Mouse (Mus musculus) adrenal gland, postnatal 25 days (tissue): ENCODE results near the gene Myo16. TPM values are rescaled to one million over a fixed set of nuclear protein-coding genes. Genes with fewer than 3 reads are reported as not detected.

Experiments used
- DNase-seq: peaks from one replicate; pipeline ENCODE4 v3.0.0; 2021; ENCODE audit warnings: mixed read lengths
- total RNA-seq: library from RNA; stranded (reverse); gene quantifications from 2 replicates; pipeline ENCODE4 v1.2.3, GENCODE M21; 2021

Gene Myo16
- total RNA-seq, 1 experiment from 2014 or later, result not detected

DNA sequence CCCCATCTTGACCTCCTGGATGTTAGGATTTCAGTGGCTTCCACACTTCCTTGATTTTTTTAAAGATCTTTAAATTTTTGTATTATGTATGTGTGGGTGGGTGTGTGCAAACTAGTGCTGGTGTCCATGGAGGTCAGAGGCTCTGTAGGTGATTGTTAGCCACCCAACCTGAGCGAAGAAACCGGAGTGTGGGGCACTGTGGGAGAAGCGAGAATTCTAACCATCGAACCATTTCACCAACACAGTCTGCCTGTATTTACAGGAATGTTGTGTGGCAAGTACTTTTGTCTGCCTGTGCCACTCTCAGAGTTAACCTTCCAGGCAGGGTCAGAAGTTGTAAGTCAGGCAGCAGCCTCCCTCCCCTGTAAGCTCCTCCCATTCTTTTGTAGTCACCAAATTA is 22.3 kb downstream of the Myo16 start:
- no peak for DNase-seq

DNA sequence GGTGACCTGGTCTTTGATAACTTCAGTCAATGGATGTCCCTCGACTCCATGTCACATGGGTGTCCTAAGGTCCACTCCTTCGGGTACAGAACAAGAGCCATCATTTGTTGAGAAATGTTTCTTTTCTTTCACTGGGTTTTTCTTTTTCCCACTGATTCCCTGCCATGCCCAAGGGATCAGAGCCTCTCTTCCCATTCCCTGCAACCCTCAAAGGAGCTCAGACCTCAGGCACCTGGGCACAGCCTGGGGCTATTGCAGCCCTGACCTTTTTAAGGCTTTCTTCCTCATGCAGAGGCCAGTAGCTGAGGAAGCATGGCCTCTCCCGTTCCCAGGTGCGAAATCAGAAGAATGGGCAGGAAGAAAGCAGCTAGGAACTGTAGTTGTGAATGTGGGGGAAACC is 23.4 kb downstream of the Myo16 start:
- DNase-seq, result no peak

DNA sequence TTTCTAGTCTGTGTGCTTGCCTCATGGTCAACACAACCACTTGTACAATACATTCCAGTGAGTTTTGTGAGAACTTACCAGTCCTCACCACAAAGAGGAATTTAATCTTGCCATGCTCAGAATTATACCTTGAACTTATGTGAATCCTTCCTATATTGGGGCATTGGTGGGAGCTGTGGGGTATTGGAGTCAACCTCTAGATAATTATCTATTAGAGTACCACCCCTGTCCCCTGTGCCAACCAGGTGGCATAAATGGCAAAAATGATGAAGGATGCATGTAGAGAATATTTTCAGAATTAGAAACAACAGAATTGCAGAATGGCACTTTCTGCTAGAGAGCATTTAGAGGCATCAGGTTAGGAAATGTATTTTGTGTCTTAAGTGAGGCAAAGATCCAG is 25.3 kb downstream of the Myo16 start:
- no peak for DNase-seq

DNA sequence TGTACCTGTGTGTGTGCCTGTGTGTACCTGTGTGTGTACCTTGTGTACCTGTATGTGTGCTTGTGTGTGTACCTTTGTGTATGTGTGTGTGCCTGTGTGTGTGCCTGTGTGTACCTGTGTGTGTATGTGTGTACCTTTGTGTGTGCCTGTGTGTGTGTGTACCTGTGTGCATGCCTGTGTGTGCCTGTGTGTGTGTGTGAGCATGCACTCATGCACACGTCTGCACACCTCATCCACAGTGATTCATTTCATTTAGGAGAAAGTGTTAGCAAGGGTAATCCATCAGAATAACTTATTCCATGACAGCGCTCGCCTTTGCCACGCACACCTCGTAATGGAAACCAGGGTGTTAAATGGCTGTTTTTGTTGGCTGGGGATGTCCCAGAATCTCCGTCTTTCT is 36.9 kb downstream of the Myo16 start:
- DNase-seq, result no peak

DNA sequence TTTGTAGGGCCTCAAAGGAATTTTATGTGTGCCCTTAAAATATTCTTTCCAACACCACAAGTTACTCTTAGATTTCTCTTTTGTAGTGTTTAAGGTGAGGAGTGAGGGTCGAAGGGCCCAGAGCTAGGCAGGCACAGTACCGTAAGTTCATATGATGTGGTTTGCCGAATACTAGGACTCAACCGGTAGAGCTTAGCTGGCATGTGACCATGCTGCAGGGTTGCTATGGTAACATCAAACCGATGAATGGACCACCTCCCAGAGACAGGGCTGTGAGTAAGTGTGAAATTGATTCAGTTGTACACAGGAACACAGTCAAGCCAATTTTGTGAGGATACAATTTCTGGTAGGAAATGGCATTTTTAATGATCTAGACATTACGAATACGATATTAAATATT is 44.5 kb downstream of the Myo16 start:
- no peak for DNase-seq

DNA sequence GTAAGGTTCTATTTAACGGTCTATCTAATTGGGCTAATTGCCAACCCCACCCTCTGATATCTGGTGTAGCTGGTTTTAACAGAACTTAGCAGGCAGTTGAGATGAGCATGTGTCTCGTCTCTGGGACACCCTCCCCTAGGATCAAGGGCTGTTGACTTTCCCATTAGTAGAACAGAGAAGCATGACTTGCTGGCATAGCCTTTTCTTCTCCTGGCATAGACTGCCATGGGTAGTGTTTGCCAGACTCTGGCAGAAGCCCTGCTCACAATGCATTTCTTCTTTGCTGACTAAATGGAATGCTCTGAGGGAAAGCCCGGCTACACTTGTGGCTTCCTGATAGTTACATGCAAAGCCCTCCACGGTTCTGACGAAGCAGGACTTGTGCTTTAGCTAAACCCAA is 45.6 kb downstream of the Myo16 start:
- DNase-seq, result no peak

DNA sequence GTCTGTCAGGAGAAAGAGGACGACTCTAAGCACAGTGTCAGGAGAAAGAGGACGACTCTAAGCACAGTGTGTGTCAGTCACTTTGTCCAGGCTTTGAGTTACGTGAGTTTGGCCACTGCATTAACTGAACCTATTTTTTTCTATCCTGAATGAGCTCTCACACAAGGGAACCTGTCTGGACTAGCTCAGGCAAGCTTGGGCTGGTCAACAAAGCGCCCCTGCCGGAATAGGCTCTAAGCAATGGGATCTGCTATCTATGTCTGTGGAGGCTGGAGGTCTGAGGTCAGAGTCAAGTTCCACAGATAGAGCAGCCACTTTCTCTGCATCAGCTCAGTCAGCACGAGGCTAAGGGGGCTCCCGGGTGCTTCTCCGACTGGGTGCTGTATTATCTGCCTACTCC is 46.3 kb downstream of the Myo16 start:
- no peak for DNase-seq

DNA sequence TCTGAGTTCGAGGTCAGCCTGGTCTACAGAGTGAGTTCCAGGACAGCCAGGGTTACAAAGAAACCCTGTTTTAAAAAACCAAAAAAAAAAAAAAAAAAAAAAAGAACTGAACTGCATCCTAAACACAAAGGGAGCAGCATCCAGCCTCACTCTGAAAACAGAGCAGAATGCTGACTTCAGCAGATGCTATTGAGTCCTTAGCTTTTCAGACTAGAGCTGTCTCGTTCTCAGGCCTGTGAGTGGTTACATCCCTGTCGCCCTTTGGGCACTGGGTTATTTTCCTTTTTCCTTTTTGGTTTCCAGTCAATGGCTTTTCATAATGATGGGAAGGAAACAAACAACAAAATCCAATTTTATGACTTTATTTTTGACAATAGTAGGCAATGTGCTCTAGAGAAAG is 61.3 kb downstream of the Myo16 start:
- DNase-seq, result no peak

DNA sequence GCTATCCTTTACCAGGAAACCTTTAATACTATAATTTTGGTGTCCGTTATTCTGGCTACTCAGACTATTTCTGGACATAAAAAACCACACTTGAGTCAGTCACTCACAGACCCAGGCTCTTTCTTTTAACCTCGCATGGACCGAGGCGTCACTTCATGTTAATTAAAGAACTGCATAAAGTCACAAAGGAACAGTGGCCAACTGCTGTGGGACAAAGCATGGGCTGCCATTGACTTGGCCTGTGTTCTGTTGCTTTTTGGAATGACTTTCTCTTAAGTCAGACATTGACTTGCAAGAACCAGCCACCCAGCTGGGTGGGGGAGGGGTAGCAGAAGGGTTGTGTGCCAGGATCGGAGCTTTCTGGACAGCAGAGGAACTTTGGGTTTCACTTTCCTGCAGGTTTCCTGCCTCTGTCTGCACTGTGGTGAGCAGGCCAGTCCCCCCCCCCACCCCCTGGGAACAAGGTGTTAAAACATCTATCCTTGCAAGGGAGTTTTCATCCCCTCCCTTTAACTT is 66.1 kb downstream of the Myo16 start:
- DNase-seq, result no peak

DNA sequence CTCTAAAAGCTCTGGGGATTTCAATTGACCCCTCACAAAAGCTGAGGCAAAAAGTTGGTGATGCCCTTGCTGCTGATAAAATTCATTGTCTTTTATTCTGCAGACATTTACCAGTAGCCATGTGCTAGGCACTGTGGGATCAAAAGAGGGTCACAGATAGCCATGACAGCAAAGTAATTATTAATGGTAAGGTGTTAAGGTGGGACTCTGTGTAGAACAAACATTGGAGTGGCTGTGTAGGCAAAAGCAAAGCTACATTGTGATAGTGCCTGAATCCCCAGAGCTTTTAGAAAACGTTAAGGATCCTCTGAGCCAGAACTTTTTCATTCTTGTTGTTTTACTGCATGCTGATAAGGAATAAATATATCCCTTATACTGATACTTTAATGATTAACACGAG is 69.1 kb downstream of the Myo16 start:
- no peak for DNase-seq

DNA sequence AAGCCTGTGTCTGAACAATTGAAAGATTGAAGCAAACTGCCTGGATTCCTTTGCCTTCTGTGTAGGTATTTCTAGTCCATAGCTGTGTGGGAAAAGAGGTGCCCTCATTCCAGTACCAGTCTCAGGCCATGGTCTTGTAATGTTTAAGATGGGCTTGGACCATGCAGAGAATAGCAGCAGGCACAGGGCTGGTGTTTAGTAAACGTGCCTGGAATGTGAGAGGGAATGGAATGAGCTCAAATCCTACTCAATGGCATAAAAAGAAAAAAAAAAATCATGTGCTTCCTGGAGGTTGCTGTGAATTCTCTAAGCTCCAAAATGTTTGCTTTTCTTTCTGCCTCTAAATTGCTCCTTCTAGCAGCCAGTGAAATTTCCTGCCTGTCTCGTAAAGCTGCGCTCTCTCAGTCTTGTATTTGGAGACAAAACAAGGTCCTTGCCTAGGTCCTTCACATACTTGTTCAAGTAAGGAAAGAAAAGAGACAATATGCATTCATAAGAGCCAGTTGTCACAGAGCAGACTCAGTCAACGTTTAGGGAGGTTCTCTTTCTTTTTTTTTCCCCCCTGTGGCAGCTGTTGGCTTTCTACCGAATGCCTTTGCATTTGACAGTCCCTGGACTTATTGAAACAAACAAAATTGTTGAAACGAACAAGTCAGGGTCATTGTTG is 70.0 kb downstream of the Myo16 start:
- no peak for DNase-seq

DNA sequence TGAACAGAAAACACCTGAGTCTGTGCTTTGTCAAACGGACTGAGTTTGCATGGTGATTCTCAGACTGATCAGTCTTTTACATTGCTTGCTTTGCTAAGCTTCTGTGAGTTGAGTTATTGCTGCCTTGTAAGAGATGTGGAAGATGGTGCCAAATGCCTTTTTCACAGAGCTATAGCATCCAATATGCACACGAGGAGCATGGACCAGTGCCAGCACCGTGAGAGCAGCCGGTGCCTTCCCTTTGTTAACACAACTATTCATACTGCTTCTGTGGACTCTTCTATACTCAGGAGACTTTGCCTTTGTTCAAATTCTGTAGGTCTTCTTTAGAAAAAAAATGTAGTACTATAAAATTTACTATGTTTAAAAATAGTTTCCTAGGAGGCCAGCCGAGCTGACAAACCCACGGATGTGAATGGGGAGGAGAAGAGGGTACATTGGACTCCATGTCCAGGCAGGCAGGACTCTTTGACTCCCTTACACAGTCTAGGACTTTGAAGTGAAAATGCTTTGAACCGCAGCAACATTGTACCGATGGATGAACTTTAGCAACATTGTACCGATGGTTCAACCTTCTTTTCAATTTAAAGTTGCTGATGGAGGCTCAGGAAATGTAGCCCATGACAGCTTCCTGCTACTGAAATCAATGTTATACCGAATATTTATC is 70.7 kb downstream of the Myo16 start:
- DNase-seq, result no peak

DNA sequence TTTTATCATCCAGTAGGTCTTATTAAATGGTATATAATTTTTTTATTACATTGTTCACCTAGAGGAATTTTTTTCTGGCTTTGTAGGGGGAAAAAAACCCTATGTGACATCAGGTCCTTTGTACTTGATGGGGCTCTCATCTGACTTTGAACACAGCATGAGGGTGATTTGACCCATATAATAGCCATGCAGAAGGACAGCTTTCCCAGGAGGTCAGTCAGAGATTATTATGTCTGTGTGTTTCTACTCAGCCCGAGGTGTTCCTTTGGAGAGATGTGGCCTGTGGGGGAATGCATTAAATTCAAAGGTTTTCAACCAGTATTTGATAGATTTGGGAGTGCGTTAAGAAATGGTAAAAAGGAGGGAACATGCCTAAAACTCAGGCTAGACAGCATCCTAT is 71.3 kb downstream of the Myo16 start:
- DNase-seq, result no peak

DNA sequence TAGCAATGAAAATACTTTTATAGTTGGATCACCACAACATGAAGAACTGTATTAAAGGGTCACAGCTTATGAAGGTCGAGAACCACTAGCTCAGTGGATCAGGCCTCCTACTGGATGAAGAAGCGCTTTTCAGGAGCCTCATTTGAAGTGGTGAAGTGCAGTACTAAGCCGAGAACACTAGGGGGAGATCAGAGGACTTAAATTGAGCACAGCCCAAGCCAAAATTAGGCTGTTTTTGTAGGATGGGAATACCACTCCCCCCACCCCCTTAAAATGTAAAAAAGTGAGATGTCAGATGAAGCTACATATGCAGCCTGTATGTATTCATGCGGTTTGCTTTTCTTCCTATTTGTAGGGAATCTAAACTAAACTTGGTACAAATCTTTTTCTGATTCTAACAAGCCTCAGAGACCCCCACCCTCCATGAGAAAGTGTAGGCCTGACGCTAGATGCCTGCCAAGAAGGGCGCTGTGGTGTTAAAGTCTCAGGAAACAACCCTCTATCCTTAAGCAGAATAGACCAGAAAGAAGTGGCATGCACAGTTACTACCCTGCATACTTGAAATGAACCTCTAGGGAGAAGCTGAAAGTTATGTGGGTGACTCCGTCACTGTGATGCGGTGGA is 77.1 kb downstream of the Myo16 start:
- peak; percentile 9 for DNase-seq

DNA sequence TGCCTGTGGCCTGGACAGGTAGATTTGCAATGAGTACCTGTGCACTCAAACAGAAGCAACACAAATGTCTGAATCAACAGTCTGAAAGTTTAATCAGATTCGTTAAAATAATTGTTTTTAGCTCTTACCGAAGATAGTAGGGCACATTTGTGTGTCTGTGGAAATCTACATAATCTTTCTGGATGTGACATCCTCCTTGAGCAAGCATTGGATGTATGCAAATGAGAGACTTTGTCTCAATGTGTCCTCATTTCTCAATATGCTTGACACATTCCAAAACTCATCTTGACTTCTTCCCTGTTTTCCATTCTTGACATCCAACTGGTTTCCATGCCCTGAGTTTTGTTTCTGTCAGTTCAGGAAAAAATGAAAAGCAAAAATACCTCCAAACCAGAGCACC is 80.8 kb downstream of the Myo16 start:
- DNase-seq, result no peak

DNA sequence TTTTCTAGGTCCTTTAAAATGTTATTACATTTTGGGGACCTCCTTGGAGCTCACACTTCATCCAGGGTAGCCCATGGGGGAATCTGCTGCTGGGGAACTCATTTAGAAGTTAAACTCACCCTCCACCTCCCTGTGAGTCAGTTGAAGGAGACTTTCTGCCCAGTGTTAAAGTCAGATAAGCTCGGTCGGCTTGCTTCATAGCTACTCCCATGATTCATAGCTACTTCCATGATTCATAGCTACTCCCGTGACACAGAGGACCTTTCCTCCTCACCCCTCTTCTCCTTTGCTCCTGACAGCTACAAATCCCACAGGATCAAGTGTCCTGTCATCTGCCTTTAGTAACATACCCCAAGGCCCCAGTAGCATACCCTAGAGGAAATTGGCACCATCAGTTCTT is 89.6 kb downstream of the Myo16 start:
- DNase-seq, result no peak

DNA sequence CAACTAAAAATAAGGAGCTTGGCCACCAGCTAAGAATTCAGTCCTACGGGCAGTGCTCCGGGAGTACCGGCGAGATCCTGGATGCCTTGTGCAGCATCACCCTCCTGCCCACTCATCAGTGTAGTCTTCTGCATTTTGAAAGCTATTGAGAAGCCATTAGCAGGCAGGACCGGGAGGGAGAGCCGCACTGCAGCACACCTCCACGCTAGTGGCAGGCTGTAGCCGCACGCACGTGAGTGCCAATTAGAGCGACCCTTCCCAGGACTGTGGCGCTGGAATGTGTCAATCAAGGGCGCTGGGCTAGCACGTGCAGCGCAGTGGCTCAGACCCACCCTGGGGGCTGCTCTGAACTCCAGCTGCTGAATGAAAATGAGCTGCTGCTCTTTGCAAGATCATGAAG is 95.4 kb downstream of the Myo16 start:
- DNase-seq, result no peak

DNA sequence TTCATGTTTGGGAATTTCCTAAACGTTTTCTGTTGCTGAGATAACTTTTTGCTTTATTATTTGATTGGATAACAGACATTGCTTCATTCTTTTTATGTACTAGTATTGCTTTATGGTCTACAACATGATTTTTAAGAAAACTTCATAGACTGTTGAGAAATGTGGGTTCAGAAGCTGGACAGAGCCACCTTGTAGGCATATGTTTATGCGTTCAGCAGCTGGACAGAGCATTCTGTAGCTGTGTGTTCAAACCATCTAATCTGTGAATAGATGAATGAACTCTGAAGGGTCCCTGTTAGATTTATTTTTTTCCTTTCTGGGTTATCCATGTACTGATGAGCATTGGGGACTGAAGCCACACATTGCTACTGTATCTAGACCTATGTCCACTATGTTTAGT is 102.0 kb downstream of the Myo16 start:
- no peak for DNase-seq

DNA sequence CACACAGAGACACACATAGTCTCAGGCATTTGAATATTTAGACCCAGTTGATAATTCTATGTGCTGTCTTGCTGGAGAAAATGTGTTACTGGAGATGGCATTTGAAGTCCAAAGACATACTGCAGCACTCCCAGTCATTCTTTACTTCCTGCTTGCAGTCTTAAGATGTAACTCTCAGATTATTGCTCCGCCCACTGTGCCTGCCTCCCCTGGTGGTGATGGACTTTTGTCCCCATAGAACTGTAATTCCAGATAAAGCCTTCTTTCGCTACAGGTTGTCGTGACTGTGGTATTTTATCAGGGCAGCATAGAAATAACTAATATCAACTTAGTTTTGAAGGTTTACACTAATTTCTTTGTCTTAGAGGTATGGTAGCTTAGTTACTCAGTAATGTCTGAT is 102.9 kb downstream of the Myo16 start:
- DNase-seq, result no peak

DNA sequence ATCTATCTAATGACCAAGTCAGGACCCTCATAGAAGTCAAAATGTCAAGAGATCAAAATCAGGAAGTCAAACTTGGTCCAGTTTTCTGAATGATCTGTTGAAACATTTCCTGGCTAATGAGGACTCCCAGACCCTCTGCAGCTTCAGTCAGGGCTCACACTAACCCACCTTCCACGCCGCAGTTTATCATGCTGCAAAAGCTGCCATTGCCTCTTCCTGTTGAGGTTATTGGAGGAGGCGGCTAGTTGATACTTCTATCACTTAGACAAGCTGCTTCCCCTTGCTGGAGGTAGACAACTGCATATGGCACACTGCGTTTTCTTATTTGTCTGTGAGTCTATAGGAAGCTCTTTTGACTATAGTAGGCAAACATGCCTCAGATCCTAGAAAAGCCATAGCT is 116.4 kb downstream of the Myo16 start:
- no peak for DNase-seq

DNA sequence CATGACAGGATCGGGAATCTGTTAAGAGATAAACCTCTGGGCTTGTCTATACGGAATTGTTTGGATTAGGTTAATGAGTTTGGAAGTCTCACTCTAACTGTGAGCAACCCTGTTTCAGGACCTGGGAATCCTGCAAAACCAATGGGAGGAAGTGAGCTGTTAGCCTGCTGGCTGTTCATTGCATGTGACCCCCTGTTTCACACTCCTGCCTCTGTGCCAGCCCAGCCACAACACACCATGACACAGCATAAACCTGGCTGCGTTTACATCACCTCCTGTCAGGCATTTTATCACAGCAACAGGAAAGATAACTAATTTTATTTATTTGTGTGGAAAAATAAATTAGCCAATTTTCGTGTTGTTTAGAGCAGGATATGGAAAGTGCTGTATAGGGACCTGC is 138.9 kb downstream of the Myo16 start:
- DNase-seq, result no peak

DNA sequence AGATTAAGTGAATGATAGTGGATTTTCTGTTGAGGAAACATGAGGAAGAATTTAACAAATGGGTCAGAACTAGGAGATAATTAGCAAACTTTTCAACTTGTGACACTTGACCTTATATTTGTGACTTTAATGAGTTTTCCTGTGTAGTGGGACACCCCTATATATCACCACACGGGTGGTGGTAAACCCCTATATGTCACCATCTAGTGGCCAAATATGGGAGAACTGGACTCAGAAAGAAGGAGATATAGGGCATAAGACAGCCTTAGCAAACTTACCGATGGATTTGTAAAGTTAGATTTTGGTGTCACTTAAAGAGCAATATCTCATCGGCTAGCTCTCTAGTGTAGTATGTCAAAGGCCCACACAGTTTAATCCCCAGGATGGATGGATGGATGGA is 147.1 kb downstream of the Myo16 start:
- DNase-seq, result no peak

DNA sequence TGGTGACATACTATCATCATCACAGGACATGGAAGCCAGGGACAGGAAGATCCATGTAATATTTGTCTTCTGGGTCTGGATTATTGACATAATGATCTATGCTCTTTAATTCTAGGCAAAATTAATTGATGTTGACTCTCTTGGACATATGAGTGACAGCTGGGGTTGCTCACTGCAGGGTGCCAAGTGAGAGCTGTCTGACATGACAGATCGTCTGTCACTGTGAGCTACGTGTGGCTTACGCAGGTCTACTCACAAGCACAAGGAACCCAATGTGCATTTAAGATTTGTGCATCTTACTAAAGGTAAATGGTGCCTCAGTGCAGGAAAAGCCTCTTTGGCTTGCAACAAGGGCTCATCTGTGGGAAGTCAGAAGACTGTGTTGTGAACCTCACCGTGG is 149.3 kb downstream of the Myo16 start:
- DNase-seq, result no peak

DNA sequence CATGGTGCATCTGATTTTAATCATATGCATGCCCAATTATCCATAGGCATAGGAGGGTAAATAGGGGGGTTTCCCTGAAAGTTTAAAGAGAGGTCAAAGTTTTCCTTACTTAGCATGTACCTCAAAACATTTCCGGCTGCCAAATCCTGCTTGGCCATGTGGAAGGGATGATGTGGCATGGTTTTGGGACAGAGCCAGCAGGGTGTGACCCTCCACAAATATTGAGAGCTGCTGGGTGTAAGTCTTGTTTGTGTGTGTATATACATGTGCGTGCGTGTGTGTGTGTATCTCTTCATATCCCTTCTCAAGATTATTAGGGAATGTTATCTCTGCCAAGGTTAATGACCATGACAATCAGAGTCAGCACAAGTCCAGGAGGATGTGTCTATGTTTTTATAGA is 150.3 kb downstream of the Myo16 start:
- DNase-seq, result no peak
